Mouse (Mus musculus) lung, embryonic 16.5 days (tissue): Measurements from ENCODE around the gene Olfr518. TPM values are rescaled to one million over a fixed set of nuclear protein-coding genes. Genes with fewer than 3 reads are reported as not detected.

Experiments used
- ATAC-seq: fragments of 200-750 bp; cut with Nextera tagmentation; 2 replicates; pipeline ENCODE4 v1.8.0; 2017; ENCODE audit warnings: low read depth, mild to moderate bottlenecking, moderate library complexity
- H3K27ac ChIP-seq: fragments of 300-500 bp; sonication (generic); 2 replicates; pipeline ENCODE4 v1.5.1; 2014; ENCODE audit warnings: mild to moderate bottlenecking, control low read depth, low read length
- H3K27me3 ChIP-seq: fragments of 300-500 bp; sonication (generic); 2 replicates; pipeline ENCODE4 v1.6.1; 2014; ENCODE audit warnings: low read depth, low read length, mixed read lengths; ENCODE audit not compliant: control insufficient read depth, insufficient read depth
- H3K36me3 ChIP-seq: fragments of 300-500 bp; sonication (generic); 2 replicates; pipeline ENCODE4 v1.6.1; 2014; ENCODE audit warnings: low read length; ENCODE audit not compliant: control insufficient read depth, insufficient read depth
- H3K4me1 ChIP-seq: fragments of 300-500 bp; sonication (generic); replicated peaks from 2 replicates; pipeline ENCODE4 v1.6.1; 2014; ENCODE audit warnings: low read length, mixed read lengths; ENCODE audit not compliant: control insufficient read depth, insufficient read depth
- H3K4me2 ChIP-seq: fragments of 300-500 bp; sonication (generic); 2 replicates; pipeline ENCODE4 v1.6.1; 2014; ENCODE audit warnings: low read depth, low read length, control low read depth
- H3K4me3 ChIP-seq: fragments of 300-500 bp; sonication (generic); 2 replicates; pipeline ENCODE4 v1.5.1; 2014; ENCODE audit warnings: mild to moderate bottlenecking, low read length, control low read depth
- H3K9ac ChIP-seq: fragments of 300-500 bp; sonication (generic); 2 replicates; pipeline ENCODE4 v1.6.1; 2014; ENCODE audit warnings: low read length, control low read depth
- H3K9me3 ChIP-seq: fragments of 300-500 bp; sonication (generic); 2 replicates; pipeline ENCODE4 v1.6.1; 2016; ENCODE audit warnings: low read length; ENCODE audit not compliant: control insufficient read depth
- WGBS: fragments of 180-500 bp; shearing (Covaris S2); extraction: QIAGEN DNeasy Blood & Tissue Kit; methylation state at CpG from one replicate; pipeline ENCODE4 v1.1.7; 2014; 5-methylcytosine and 5-hydroxymethylcytosine counted together
- polyA plus RNA-seq: library from polyadenylated mRNA; unstranded; fragments of >200 nt; fragmentation: Nextera tagmentation; extraction: Ambion mirVana; gene quantifications from 2 replicates; pipeline ENCODE4 v1.2.1, GENCODE M21; 2015

The Olfr518 gene
- not detected in 2 replicates for polyA plus RNA-seq

DNA sequence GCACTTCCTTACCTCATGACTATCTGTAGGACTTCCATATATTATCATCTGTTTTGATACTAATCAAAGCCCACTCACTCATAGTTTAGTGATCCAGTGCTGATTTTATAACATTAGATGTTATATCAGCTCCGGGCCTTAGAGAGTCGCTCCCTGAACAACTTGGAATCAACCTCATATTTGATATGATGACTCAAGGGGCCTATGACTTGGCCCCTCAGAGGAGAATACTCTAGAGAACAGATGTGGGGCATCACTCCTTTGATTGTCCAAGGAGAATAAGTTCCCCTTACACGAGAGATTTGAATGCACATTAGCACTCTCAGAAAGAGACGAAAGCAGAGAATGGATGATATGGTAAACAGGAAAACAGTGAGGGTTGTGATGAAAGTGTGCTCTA, at the start of gene Olfr518:
TSS of gene Olfr518 (minus strand) at position 101 of the 400 bp plus-strand sequence.
- Histone ChIP-seq H3K4me1 (no peaks in the 10 kb centered on the region), H3K36me3 (no peaks in the 10 kb centered on the region), H3K27ac (no peak within 1 kb of the TSS), H3K27me3 (no peaks in the 10 kb centered on the region), H3K9me3 (no peaks in the 10 kb centered on the region), H3K4me2 (no peak within 1 kb of the TSS), H3K4me3 (no peak within 1 kb of the TSS), H3K9ac (no peak within 1 kb of the TSS)
- no peak for ATAC-seq
- WGBS, result 66% methylated on average over 4 of the region's 4 CpGs

DNA sequence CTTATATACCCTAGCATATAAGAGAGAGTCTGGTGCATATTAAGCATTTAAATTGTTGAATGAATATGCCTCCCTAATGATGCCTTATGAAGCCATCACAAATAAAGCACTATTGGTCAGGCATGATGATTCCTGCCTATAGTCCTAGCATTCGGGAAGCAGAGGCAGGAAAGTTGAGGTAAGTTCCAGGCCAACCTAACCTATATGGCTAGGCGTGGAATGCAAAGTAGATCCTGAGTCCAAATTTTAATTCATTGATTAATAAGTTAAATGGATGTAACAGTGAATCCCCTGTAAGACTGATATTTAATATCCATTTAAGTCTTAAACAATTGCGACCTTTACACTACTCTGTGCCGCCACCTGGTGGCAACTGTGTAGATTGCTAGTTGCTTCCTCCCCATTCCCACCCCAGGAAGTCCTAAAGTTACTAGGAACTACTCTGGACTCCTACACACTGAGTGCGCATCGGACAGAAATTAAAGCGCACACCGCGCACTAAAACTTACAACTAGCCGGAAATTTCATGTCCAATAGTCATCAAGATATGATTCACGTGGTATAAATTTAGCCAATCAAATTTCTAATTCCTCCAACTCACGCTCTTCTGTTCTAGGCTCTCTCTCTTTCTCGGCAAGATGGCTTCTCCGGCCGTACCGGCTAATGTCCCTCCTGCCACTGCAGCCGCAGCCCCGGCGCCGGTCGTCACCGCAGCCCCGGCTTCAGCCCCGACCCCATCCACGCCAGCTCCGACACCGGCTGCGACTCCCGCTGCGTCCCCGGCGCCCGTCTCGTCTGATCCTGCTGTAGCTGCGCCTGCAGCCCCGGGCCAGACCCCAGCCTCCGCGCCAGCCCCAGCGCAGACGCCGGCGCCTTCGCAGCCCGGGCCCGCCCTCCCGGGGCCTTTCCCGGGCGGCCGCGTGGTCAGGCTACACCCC, 49.3 kb upstream of the Olfr518 start, which contains the start of gene Eif3f:
TSS of gene Eif3f (plus strand) at position 624 of the 938 bp plus-strand sequence.
- Histone ChIP-seq H3K9ac (peak within 1 kb of the TSS; percentile 93), H3K4me1 (peaks cover 11% of the 10 kb centered on the region), H3K4me3 (peak within 1 kb of the TSS; percentile 83), H3K27ac (peak within 1 kb of the TSS; percentile 34), H3K27me3 (no peaks in the 10 kb centered on the region), H3K36me3 (peaks cover 14% of the 10 kb centered on the region), H3K4me2 (peak within 1 kb of the TSS; percentile 96), H3K9me3 (no peaks in the 10 kb centered on the region)
- WGBS, result 1% methylated on average over 50 of the region's 50 CpGs
- ATAC-seq, result peak; percentile 99

DNA sequence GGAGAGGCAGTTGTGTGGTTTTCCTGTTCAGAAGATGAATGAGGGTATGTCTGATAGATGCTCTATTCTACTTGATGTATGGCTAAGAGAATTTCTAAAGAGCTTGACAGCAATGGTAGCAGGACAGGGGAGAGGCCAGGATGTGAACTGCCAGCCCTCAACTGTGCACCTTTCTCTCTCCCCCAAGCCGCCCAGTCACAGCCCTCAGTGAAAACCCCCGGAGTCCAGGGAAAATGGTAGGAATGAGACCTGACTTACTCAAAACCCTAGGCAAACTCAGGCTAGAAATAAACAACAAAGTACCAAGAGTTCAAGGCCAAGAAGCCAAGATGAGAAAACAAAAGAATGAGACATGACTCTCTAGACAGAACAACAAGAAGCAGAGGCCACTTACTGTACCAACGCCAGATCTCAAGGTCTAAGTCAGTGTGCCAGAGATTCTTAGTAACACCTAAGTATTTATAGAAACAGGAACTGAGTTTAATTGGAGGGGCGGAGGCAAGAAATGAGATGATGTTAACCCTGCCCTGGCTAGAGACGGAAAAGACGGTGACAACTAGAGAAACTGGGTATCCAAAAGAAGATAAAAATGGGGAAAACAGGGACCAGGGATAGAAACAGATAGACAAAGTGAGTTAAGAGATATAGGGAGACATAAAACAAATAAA, 45.1 kb upstream of the Olfr518 start, which contains the start of gene Nlrp10:
TSS of gene Nlrp10 (minus strand) at position 453 of the 668 bp plus-strand sequence.
- no peak within 1 kb of the TSS for H3K4me2 ChIP-seq
- 46% methylated on average over 6 of the region's 6 CpGs for WGBS

DNA sequence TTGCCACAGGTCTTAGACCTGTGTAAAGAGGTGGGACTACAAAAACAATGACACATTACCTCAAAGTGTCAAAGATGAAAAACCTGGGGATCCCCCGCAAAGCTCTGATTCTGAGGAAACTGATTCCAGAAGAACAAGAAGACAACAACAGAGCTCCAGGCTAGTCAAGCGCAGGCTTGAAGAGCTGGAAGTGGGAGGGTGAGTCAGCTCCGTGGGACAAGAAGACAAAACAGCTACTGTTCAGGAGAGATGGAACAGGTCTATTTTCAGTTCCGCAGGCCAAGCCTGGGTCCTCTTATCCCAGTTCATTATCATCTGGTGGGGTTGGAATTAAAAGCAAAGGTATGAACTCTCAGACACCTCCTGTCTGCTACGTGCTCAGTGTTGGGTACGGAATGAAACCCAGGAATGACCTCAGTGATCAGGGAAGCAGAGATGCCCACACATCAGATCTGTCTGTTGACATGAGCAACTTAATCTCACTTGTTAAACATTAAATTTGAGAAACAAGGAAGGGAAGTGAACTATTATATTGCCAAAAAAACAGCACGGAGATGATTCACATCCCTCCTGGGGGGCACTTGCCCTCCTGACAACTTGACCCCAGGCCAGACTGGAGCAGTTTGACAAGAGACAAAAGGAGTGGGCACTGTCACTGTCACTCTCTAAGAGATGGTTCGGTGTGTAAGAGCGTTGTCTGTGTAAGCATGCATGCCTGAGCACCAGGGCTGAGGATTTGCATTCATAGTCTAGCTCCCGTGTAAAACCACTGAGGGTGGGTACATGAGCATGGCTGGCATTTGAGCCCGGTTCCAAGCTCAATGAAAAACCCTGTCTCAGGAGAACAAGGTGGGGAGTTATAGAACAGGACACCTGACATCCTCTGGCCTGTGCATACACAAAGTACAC, 43.7 kb upstream of the Olfr518 start:
- H3K4me1 ChIP-seq, result no peaks in the 10 kb centered on the region
- H3K27ac ChIP-seq, result no peak overlapping the region
- ATAC-seq, result no peak
- no peak overlapping the region for H3K4me3 ChIP-seq
- no peaks in the 10 kb centered on the region for H3K9me3 ChIP-seq
- no peak overlapping the region for H3K9ac ChIP-seq
- no peaks in the 10 kb centered on the region for H3K27me3 ChIP-seq
- 71% methylated on average over 11 of the region's 11 CpGs for WGBS
- no peaks in the 10 kb centered on the region for H3K36me3 ChIP-seq
- H3K4me2 ChIP-seq, result no peak overlapping the region

More for the DNA sequence above, 45.1 kb upstream of the Olfr518 start, which contains the start of gene Nlrp10:
- H3K9me3 ChIP-seq, result no peaks in the 10 kb centered on the region
- H3K27me3 ChIP-seq, result no peaks in the 10 kb centered on the region
- ATAC-seq, result no peak
- H3K4me3 ChIP-seq, result no peak within 1 kb of the TSS
- H3K36me3 ChIP-seq, result no peaks in the 10 kb centered on the region
- H3K4me1 ChIP-seq, result no peaks in the 10 kb centered on the region; the same call in 1 of the 2 replicates
- H3K27ac ChIP-seq, result no peak within 1 kb of the TSS
- no peak within 1 kb of the TSS for H3K9ac ChIP-seq

DNA sequence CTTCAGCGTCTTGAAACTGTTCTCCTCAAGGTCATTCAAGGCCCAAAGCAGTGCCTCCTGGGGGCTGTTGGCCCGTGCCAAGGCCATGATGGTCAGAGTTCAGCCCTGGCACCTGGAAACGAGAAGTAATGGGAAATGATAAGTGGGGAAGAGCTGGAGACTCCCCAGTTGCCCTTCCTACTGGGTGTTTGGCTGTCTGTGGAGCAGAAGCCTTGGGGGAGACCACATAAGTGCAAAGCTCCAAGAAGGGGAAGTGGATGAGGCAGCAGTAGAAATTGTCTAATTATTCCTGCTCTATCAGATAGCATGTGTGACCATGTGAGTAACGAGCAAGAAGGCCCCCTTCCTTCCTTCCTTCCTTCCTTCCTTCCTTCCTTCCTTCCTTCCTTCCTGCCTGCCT, 42.2 kb upstream of the Olfr518 start:
- Histone ChIP-seq H3K9me3 (no peaks in the 10 kb centered on the region), H3K4me1 (no peaks in the 10 kb centered on the region), H3K36me3 (no peaks in the 10 kb centered on the region), H3K4me3 (no peak overlapping the region), H3K4me2 (no peak overlapping the region), H3K9ac (no peak overlapping the region), H3K27ac (no peak overlapping the region), H3K27me3 (no peaks in the 10 kb centered on the region)
- no peak for ATAC-seq
- 60% methylated on average over 4 of the region's 4 CpGs for WGBS

DNA sequence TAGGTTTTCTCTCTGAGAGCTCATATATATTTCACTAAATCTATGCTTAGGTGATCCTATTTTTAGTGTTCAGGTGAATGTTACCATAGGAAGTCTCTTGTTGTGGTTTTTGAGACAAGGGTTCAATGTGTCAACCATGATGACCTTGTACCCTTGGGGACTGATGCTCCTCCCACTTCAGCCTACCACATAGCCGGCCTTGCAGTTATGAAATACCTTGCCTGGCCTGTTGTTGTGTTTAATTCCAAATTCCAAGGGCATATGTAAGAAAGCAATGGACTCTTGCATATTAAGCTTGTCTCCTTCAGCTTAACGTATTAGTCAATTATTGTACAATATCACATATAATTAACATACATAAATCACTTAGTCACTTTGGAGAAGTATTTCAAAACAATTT, 19.2 kb upstream of the Olfr518 start:
- WGBS, result 77% methylated on average over 2 of the region's 2 CpGs
- no peak for ATAC-seq

DNA sequence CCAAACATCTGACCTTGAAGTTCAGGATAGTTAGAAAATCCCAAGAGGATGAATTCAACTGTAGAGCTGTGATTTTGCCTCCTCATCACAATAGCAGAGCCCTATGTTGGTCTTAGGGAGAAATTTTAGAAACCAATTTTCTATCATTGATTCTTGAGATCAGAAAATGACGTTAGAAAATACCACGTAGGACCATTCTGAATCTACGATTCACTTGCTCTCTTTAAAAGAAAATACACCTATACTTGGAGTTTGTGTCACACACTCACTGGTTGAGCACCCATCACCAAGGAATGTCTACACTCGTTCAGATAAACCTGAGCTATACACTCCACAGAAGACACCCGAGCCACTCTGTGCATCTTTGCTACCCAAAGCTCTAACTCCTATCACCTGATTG, 9.5 kb upstream of the Olfr518 start, which contains the start of gene Olfr519:
TSS of gene Olfr519 (minus strand) at position 101 of the 400 bp plus-strand sequence.
- Histone ChIP-seq H3K36me3 (no peaks in the 10 kb centered on the region), H3K4me2 (no peak within 1 kb of the TSS), H3K9ac (no peak within 1 kb of the TSS), H3K4me1 (no peaks in the 10 kb centered on the region), H3K27me3 (no peaks in the 10 kb centered on the region), H3K4me3 (no peak within 1 kb of the TSS), H3K9me3 (no peaks in the 10 kb centered on the region), H3K27ac (no peak within 1 kb of the TSS)
- WGBS, result 80% methylated on average over 5 of the region's 5 CpGs
- no peak for ATAC-seq

More for the DNA sequence above, 19.2 kb upstream of the Olfr518 start:
- Histone ChIP-seq H3K4me1 (no peaks in the 10 kb centered on the region), H3K27ac (no peak overlapping the region), H3K9me3 (no peaks in the 10 kb centered on the region), H3K27me3 (no peaks in the 10 kb centered on the region), H3K4me3 (no peak overlapping the region), H3K9ac (no peak overlapping the region), H3K36me3 (no peaks in the 10 kb centered on the region), H3K4me2 (no peak overlapping the region)

DNA sequence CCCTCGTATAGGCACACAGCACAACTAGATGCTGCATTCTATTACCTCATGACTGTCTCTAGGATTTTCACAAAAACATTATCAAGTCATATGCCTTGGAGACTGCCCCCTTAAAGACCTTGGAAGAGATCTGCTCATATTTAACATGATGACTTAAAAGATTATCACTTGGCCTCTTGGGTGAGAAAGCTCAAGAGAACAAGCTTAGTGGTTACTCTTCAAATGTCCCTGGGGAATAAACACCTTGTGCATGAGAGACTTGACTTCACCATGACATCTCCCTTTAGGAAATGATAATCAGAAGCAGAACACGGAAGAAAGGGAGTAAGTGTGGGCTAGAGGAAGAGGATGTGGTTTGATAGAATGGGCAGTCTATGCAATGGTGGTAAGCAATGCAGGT, 12.5 kb downstream of the Olfr518 start, which contains the start of gene Olfr517:
TSS of gene Olfr517 (minus strand) at position 101 of the 400 bp plus-strand sequence.
- Histone ChIP-seq H3K9ac (no peak within 1 kb of the TSS), H3K4me3 (no peak within 1 kb of the TSS), H3K27ac (no peak within 1 kb of the TSS), H3K4me1 (no peaks in the 10 kb centered on the region), H3K9me3 (no peaks in the 10 kb centered on the region), H3K36me3 (no peaks in the 10 kb centered on the region), H3K4me2 (no peak within 1 kb of the TSS), H3K27me3 (no peaks in the 10 kb centered on the region)
- no peak for ATAC-seq
- 61% methylated on average over 2 of the region's 2 CpGs for WGBS
